ENCODE assay signal across 8 mouse cellular contexts in genomic region chr1:136259543-136259892, GRCm38 (mm10). TPM values are rescaled to one million over a fixed set of nuclear protein-coding genes. Genes with fewer than 3 reads are reported as not detected.
DNase-seq lines count a peak whose midpoint lies in the region; ATAC-seq and TF ChIP-seq lines count a peak whose summit lies in the region.

No protein-coding gene starts in this region.

- no peak for ATAC-seq in heart, embryonic 13.5 days (ENCODE audit: extremely low read depth, insufficient number of reproducible peaks, low FRiP score, low TSS enrichment)
- ATAC-seq in forebrain, postnatal 0 days: no peak
- ATAC-seq in liver, embryonic 16.5 days (ENCODE audit: low read depth): no peak
- ATAC-seq in erythroid progenitor cell, adult 5-6 weeks (replicated peaks; ENCODE audit: low FRiP score, poor library complexity, severe bottlenecking): no peak

- H3K9me3 ChIP-seq in heart, embryonic 13.5 days: no peaks in the 10 kb centered on the region
- H3K9me3 ChIP-seq in ES-Bruce4 (replicated peaks; ENCODE audit: control insufficient read depth, insufficient read depth, low read length, poor library complexity, severe bottlenecking): no peaks in the 10 kb centered on the region
- no peaks in the 10 kb centered on the region for H3K9me3 ChIP-seq in forebrain, postnatal 0 days (ENCODE audit: low read length)
- H3K9me3 ChIP-seq in liver, embryonic 16.5 days (replicated peaks; ENCODE audit: control insufficient read depth, low read length): no peaks in the 10 kb centered on the region

- peak overlapping the region; percentile 64 for H3K4me3 ChIP-seq in heart, embryonic 13.5 days
- peak overlapping the region; percentile 38 for H3K4me3 ChIP-seq in ES-Bruce4 (ENCODE audit: low read depth, low read length)
- peak overlapping the region; percentile 58 for H3K4me3 ChIP-seq in forebrain, postnatal 0 days (ENCODE audit: low read depth, low read length)
- peak overlapping the region; percentile 47 for H3K4me3 ChIP-seq in liver, embryonic 16.5 days (ENCODE audit: low read depth, low read length)

- H3K9ac ChIP-seq in heart, embryonic 13.5 days: peak overlapping the region; percentile 76
- 0 out of 2 replicates have a peak overlapping the region, but pooled peaks have one; percentile 61 for H3K9ac ChIP-seq in ES-Bruce4 (ENCODE audit: low read depth, poor library complexity, severe bottlenecking)
- H3K9ac ChIP-seq in forebrain, postnatal 0 days: peak overlapping the region; percentile 73
- no peak overlapping the region for H3K9ac ChIP-seq in liver, embryonic 16.5 days (ENCODE audit: low read depth, low read length)

- H3K4me2 ChIP-seq in heart, embryonic 13.5 days: peak overlapping the region; percentile 96
- peak overlapping the region; percentile 90 for H3K4me2 ChIP-seq in forebrain, postnatal 0 days (ENCODE audit: low read depth)
- H3K4me2 ChIP-seq in liver, embryonic 16.5 days (ENCODE audit: low read depth, low read length): peak overlapping the region; percentile 63

- TF ChIP-seq CTCF in ES-Bruce4 (IDR thresholded peaks at IDR 0.05; ENCODE audit: low read depth, low read length): no peak
- no peak for TF ChIP-seq CTCF in forebrain, postnatal 0 days (IDR thresholded peaks at IDR 0.05; ENCODE audit: low read depth)

- 6% methylated on average over 16 of the region's 16 CpGs for WGBS in heart, embryonic 13.5 days
- WGBS in forebrain, postnatal 0 days: 4% methylated on average over 16 of the region's 16 CpGs
- 4% methylated on average over 16 of the region's 16 CpGs for WGBS in liver, embryonic 16.5 days (ENCODE audit: insufficient replicate concordance)

- DNase-seq in heart, adult 8-10 months (ENCODE audit: low spot score): no peak
- peak; percentile 16 for DNase-seq in forebrain, postnatal 0 days
- no peak for DNase-seq in right cerebral cortex, postnatal 10 days (ENCODE audit: low spot score in 2 of 2)
- no peak for DNase-seq in kidney, postnatal 10 days

- TF ChIP-seq POLR2A in ES-Bruce4 (IDR thresholded peaks at IDR 0.05; ENCODE audit: insufficient read depth, low read length): no peak

- H3K4me1 ChIP-seq in heart, embryonic 13.5 days: peaks cover 27% of the 10 kb centered on the region
- no peaks in the 10 kb centered on the region for H3K4me1 ChIP-seq in ES-Bruce4 (ENCODE audit: control insufficient read depth, insufficient read depth, low read length)
- no peaks in the 10 kb centered on the region for H3K4me1 ChIP-seq in forebrain, postnatal 0 days (ENCODE audit: insufficient read depth)
- peaks cover 3% of the 10 kb centered on the region for H3K4me1 ChIP-seq in liver, embryonic 16.5 days (ENCODE audit: control insufficient read depth, low read depth, low read length)

- no peak overlapping the region for H3K27ac ChIP-seq in heart, embryonic 13.5 days (replicated peaks)
- no peak overlapping the region for H3K27ac ChIP-seq in ES-Bruce4 (ENCODE audit: insufficient read depth, low read length)
- H3K27ac ChIP-seq in forebrain, postnatal 0 days (ENCODE audit: low read depth, low read length): no peak overlapping the region
- no peak overlapping the region for H3K27ac ChIP-seq in liver, embryonic 16.5 days (ENCODE audit: low read length)

- H3K27me3 ChIP-seq in heart, embryonic 13.5 days (replicated peaks): peaks cover 90% of the 10 kb centered on the region
- peaks cover 10% of the 10 kb centered on the region for H3K27me3 ChIP-seq in ES-Bruce4 (ENCODE audit: control insufficient read depth, insufficient read depth, low read length, poor library complexity, severe bottlenecking)
- H3K27me3 ChIP-seq in forebrain, postnatal 0 days (ENCODE audit: insufficient read depth, low read length): 0 out of 2 replicates have a peak, but pooled peaks cover 5% of the 10 kb centered on the region
- H3K27me3 ChIP-seq in liver, embryonic 16.5 days (ENCODE audit: control insufficient read depth, insufficient read depth, low read depth, low read length): peaks cover 58% of the 10 kb centered on the region

- no peaks in the 10 kb centered on the region for H3K36me3 ChIP-seq in heart, embryonic 13.5 days
- H3K36me3 ChIP-seq in ES-Bruce4 (ENCODE audit: control insufficient read depth, insufficient read depth, low read length, poor library complexity, severe bottlenecking): no peaks in the 10 kb centered on the region
- no peaks in the 10 kb centered on the region for H3K36me3 ChIP-seq in forebrain, postnatal 0 days (ENCODE audit: insufficient read depth)
- no peaks in the 10 kb centered on the region for H3K36me3 ChIP-seq in liver, embryonic 16.5 days (ENCODE audit: control insufficient read depth, insufficient read depth)

- no peak for TF ChIP-seq EP300 in ES-Bruce4 (IDR thresholded peaks at IDR 0.05; ENCODE audit: insufficient read depth, low read depth, low read length)

RNA-seq across cellular contexts. Expression of gene Gpr25, which starts 1.2 kb away (rescaled TPM):
- polyA plus RNA-seq in heart, embryonic 13.5 days (2015; fragmentation: Nextera tagmentation; extraction: Ambion mirVana): not detected in 2 replicates
- total RNA-seq in heart, adult 8-10 months (2022): not detected
- polyA plus RNA-seq in ES-Bruce4 (2011; ENCODE audit: insufficient read depth, insufficient read length, low read depth, missing spikeins): not detected in 2 replicates
- 2.0 and 2.2 TPM in 2 replicates for total RNA-seq in forebrain, postnatal 0 days (2014; rRNA removed)
- polyA plus RNA-seq in forebrain, postnatal 0 days (2015; fragmentation: Nextera tagmentation; extraction: Ambion mirVana): 2.2 TPM in 2 replicates
- not detected in 2 replicates for polyA plus RNA-seq in liver, embryonic 16.5 days (2015; fragmentation: Nextera tagmentation; extraction: Ambion mirVana)
- not detected in 2 replicates for total RNA-seq in erythroid progenitor cell, adult 5-6 weeks (2015; ENCODE audit: low replicate concordance)
- total RNA-seq in erythroid progenitor cell, adult 5-6 weeks (2017; ENCODE audit: low replicate concordance): not detected in 2 replicates

RNA-seq across cellular contexts. Expression of gene Inava, which starts 25.5 kb away (rescaled TPM):
- polyA plus RNA-seq in heart, embryonic 13.5 days (2015; fragmentation: Nextera tagmentation; extraction: Ambion mirVana): 1.3 and 1.4 TPM in 2 replicates
- total RNA-seq in heart, adult 8-10 months (2022): not detected
- polyA plus RNA-seq in ES-Bruce4 (2011; ENCODE audit: insufficient read depth, insufficient read length, low read depth, missing spikeins): 28.0 and 30.7 TPM in 2 replicates
- total RNA-seq in forebrain, postnatal 0 days (2014; rRNA removed): 4.4 and 12.6 TPM in 2 replicates
- 2.1 and 2.6 TPM in 2 replicates for polyA plus RNA-seq in forebrain, postnatal 0 days (2015; fragmentation: Nextera tagmentation; extraction: Ambion mirVana)
- polyA plus RNA-seq in liver, embryonic 16.5 days (2015; fragmentation: Nextera tagmentation; extraction: Ambion mirVana): 0.07 and 0.44 TPM in 2 replicates
- total RNA-seq in erythroid progenitor cell, adult 5-6 weeks (2015; ENCODE audit: low replicate concordance): not detected in 2 replicates
- not detected in 2 replicates for total RNA-seq in erythroid progenitor cell, adult 5-6 weeks (2017; ENCODE audit: low replicate concordance)

RNA-seq across cellular contexts. Expression of gene Mroh3, which starts 46.9 kb away (rescaled TPM):
- not detected in 2 replicates for polyA plus RNA-seq in heart, embryonic 13.5 days (2015; fragmentation: Nextera tagmentation; extraction: Ambion mirVana)
- not detected for total RNA-seq in heart, adult 8-10 months (2022)
- polyA plus RNA-seq in ES-Bruce4 (2011; ENCODE audit: insufficient read depth, insufficient read length, low read depth, missing spikeins): 0.99 and 1.3 TPM in 2 replicates
- total RNA-seq in forebrain, postnatal 0 days (2014; rRNA removed): not detected in 2 replicates
- not detected in 2 replicates for polyA plus RNA-seq in forebrain, postnatal 0 days (2015; fragmentation: Nextera tagmentation; extraction: Ambion mirVana)
- not detected in 2 replicates for polyA plus RNA-seq in liver, embryonic 16.5 days (2015; fragmentation: Nextera tagmentation; extraction: Ambion mirVana)
- not detected in 2 replicates for total RNA-seq in erythroid progenitor cell, adult 5-6 weeks (2015; ENCODE audit: low replicate concordance)
- total RNA-seq in erythroid progenitor cell, adult 5-6 weeks (2017; ENCODE audit: low replicate concordance): not detected in 2 replicates
